In the genomic region with DNA sequence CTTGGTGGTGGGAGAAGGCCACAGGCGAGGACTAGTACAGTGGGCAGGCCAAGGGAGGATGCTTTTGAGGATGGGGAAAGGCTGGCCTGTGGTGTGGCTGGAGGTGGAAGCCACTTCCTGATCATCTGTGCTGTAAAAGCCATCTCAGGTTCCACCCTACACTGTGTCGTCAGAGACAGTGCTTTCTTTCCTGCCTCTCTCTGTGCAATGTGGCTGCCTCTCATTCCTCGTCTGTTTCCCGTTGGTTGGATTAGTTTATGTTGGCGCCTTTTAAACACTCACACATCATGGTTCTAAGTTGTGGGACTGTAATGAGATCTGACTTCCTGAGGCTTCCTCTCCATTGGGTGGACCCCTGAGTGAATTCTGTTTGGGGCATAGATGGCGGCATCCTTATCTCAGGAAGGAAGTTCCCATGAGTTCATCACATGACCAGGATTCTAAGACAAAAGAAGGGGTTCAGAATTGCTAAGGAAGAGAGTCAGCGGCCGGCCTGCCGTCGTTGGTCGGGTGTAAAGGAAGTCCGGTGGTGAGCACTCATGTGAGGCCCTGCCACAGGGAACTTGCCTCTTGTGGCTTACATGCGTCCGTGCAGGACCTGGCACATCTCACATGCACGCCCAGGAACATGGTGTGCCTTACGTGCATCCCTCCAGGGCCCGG, we compare ENCODE assay signal across 8 mouse cellular contexts.
DNase-seq lines count a peak whose midpoint lies in the region; ATAC-seq lines count a peak whose summit lies in the region.

No protein-coding gene starts in this region.

- peak overlapping the region; percentile 35; the same call in 1 of the 2 replicates for H3K9ac ChIP-seq in hindbrain, embryonic 13.5 days
- H3K9ac ChIP-seq in liver, embryonic 16.5 days (ENCODE audit: low read depth, low read length): no peak overlapping the region
- no peak overlapping the region for H3K9ac ChIP-seq in neural tube, embryonic 14.5 days (replicated peaks; ENCODE audit: low read depth, low read length)

- 75% methylated on average over 17 of the region's 17 CpGs for WGBS in embryonic facial prominence, embryonic 10.5 days
- WGBS in hindbrain, embryonic 13.5 days: 81% methylated on average over 17 of the region's 17 CpGs
- 17% methylated on average over 17 of the region's 17 CpGs for WGBS in liver, embryonic 16.5 days (ENCODE audit: insufficient replicate concordance)
- WGBS in neural tube, embryonic 14.5 days: 75% methylated on average over 17 of the region's 17 CpGs

- peaks cover 25% of the 10 kb centered on the region for H3K36me3 ChIP-seq in embryonic facial prominence, embryonic 10.5 days (replicated peaks)
- no peaks in the 10 kb centered on the region; the same call in 1 of the 2 replicates for H3K36me3 ChIP-seq in hindbrain, embryonic 13.5 days
- no peaks in the 10 kb centered on the region for H3K36me3 ChIP-seq in liver, embryonic 16.5 days (ENCODE audit: control insufficient read depth, insufficient read depth)
- no peaks in the 10 kb centered on the region for H3K36me3 ChIP-seq in neural tube, embryonic 14.5 days (ENCODE audit: control insufficient read depth, insufficient read depth, low read length)

- DNase-seq in CD4-positive helper T cell, adult 2 months (ENCODE audit: low read depth, low spot score): peak; percentile 80
- DNase-seq in embryonic facial prominence, embryonic 10.5 days (ENCODE audit: low spot score): no peak
- DNase-seq in left cerebral cortex, postnatal 14 days (ENCODE audit: low spot score in 2 of 2): no peak
- DNase-seq in cerebellum, postnatal 25 days: no peak
- DNase-seq in right cerebral cortex, postnatal 4 days: no peak

- H3K4me1 ChIP-seq in embryonic facial prominence, embryonic 10.5 days: peaks cover 88% of the 10 kb centered on the region
- peaks cover 73% of the 10 kb centered on the region for H3K4me1 ChIP-seq in hindbrain, embryonic 13.5 days (replicated peaks)
- H3K4me1 ChIP-seq in liver, embryonic 16.5 days (ENCODE audit: control insufficient read depth, low read depth, low read length): peaks cover 50% of the 10 kb centered on the region
- peaks cover 16% of the 10 kb centered on the region for H3K4me1 ChIP-seq in neural tube, embryonic 14.5 days (ENCODE audit: control insufficient read depth, insufficient read depth, low read length)

- peak overlapping the region; percentile 51 for H3K27ac ChIP-seq in embryonic facial prominence, embryonic 10.5 days (replicated peaks)
- H3K27ac ChIP-seq in hindbrain, embryonic 13.5 days: peak overlapping the region; percentile 78
- peak overlapping the region; percentile 47 for H3K27ac ChIP-seq in liver, embryonic 16.5 days (ENCODE audit: low read length)
- peak overlapping the region; percentile 52 for H3K27ac ChIP-seq in neural tube, embryonic 14.5 days (ENCODE audit: low read depth, low read length)

- ATAC-seq in hindbrain, embryonic 13.5 days (ENCODE audit: low FRiP score): no peak
- peak; percentile 66 for ATAC-seq in liver, embryonic 16.5 days (ENCODE audit: low read depth)
- ATAC-seq in neural tube, embryonic 14.5 days (ENCODE audit: low read depth): no peak

- H3K9me3 ChIP-seq in embryonic facial prominence, embryonic 10.5 days: no peaks in the 10 kb centered on the region
- no peaks in the 10 kb centered on the region for H3K9me3 ChIP-seq in hindbrain, embryonic 13.5 days
- no peaks in the 10 kb centered on the region for H3K9me3 ChIP-seq in liver, embryonic 16.5 days (replicated peaks; ENCODE audit: control insufficient read depth, low read length)
- H3K9me3 ChIP-seq in neural tube, embryonic 14.5 days (ENCODE audit: control insufficient read depth, low read length): no peaks in the 10 kb centered on the region

- no peak overlapping the region for H3K4me2 ChIP-seq in hindbrain, embryonic 13.5 days
- H3K4me2 ChIP-seq in liver, embryonic 16.5 days (ENCODE audit: low read depth, low read length): peak overlapping the region; percentile 17; the same call in 1 of the 2 replicates
- H3K4me2 ChIP-seq in neural tube, embryonic 14.5 days (ENCODE audit: low read depth, low read length): no peak overlapping the region

- no peaks in the 10 kb centered on the region for H3K27me3 ChIP-seq in embryonic facial prominence, embryonic 10.5 days (replicated peaks; ENCODE audit: low read depth, poor library complexity, severe bottlenecking)
- H3K27me3 ChIP-seq in hindbrain, embryonic 13.5 days: no peaks in the 10 kb centered on the region
- no peaks in the 10 kb centered on the region for H3K27me3 ChIP-seq in liver, embryonic 16.5 days (ENCODE audit: control insufficient read depth, insufficient read depth, low read depth, low read length)
- no peaks in the 10 kb centered on the region for H3K27me3 ChIP-seq in neural tube, embryonic 14.5 days (ENCODE audit: control insufficient read depth, insufficient read depth, low read length)

- intact Hi-C loops in left cerebral cortex, postnatal 14 days (cut with DNase I): no loop called here

- no peak overlapping the region for H3K4me3 ChIP-seq in embryonic facial prominence, embryonic 10.5 days
- no peak overlapping the region for H3K4me3 ChIP-seq in hindbrain, embryonic 13.5 days
- H3K4me3 ChIP-seq in liver, embryonic 16.5 days (ENCODE audit: low read depth, low read length): no peak overlapping the region
- no peak overlapping the region for H3K4me3 ChIP-seq in neural tube, embryonic 14.5 days (ENCODE audit: low read depth, low read length)
